ENCODE assay signal across 8 mouse cellular contexts in the genomic region with DNA sequence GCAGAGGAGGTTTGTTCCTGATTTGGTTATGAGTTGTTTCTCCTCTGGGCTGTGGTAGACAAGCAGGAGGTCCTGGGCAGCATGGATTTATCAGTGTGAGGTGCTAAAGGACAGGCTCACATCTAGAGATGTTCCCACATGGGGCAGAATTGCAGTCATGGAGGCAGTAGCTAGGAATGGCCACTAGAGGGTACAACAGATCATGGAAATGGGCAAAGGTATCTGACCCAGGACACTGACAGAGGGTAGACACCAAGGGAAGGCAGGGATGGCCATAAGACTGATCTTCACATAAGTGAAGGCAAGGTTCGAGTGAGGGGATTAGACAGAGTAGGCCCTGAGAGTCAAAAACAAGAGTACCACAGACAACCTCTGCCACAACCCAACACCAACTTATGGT. TPM values are rescaled to one million over a fixed set of nuclear protein-coding genes. Genes with fewer than 3 reads are reported as not detected.
DNase-seq lines count a peak whose midpoint lies in the region; ATAC-seq and TF ChIP-seq lines count a peak whose summit lies in the region.

No protein-coding gene starts in this region.

- H3K4me1 ChIP-seq in heart, adult 2 months (ENCODE audit: control insufficient read depth, insufficient read depth, low read length) = no peaks in the 10 kb centered on the region
- H3K4me1 ChIP-seq in heart, embryonic 10.5 days = no peaks in the 10 kb centered on the region

- no peaks in the 10 kb centered on the region for H3K79me2 ChIP-seq in heart, adult 2 months (replicated peaks; ENCODE audit: control insufficient read depth, insufficient read depth, low read length)

- ATAC-seq in activated CD4-positive, CD25-positive, alpha-beta regulatory T cell, adult 4 months = peak; percentile 66
- peak; percentile 94 for ATAC-seq in common myeloid progenitor, adult 5-6 weeks (replicated peaks; ENCODE audit: low read depth, poor library complexity, severe bottlenecking)

- H3K9ac ChIP-seq in heart, adult 2 months (ENCODE audit: low read depth, low read length) = no peak overlapping the region

- TF ChIP-seq CTCF in heart, adult 2 months (IDR thresholded peaks at IDR 0.05) = peak; percentile 91

- 0 out of 2 replicates have a peak, but pooled peaks have one; percentile 53 for TF ChIP-seq EP300 in heart, adult 2 months (IDR thresholded peaks at IDR 0.05; ENCODE audit: insufficient read depth, low read depth, low read length)

- TF ChIP-seq POLR2A in heart, adult 2 months (IDR thresholded peaks at IDR 0.05; ENCODE audit: insufficient read depth, low read depth, low read length) = no peak

- DNase-seq in heart, adult 2 months = peak; percentile 32 to 37
- DNase-seq in heart, embryonic 10.5 days (ENCODE audit: low spot score) = no peak
- DNase-seq in heart, postnatal 36 days = peak; percentile 45 to 48
- DNase-seq in layer of hippocampus, adult 11-12 months (ENCODE audit: low spot score) = peak; percentile 68
- peak; percentile 60 for DNase-seq in lung, postnatal 14 days
- peak; percentile 67 for DNase-seq in splenic B cell, adult 2 months (ENCODE audit: low read depth, low spot score)

- no peaks in the 10 kb centered on the region for H3K27me3 ChIP-seq in heart, adult 2 months (ENCODE audit: control insufficient read depth, insufficient read depth, low read length)
- no peaks in the 10 kb centered on the region for H3K27me3 ChIP-seq in heart, embryonic 10.5 days (ENCODE audit: insufficient read depth, poor library complexity, severe bottlenecking)
- no peaks in the 10 kb centered on the region for H3K27me3 ChIP-seq in splenic B cell, adult 2 months (ENCODE audit: control insufficient read depth, insufficient read depth, low read length, poor library complexity, severe bottlenecking)

- H3K4me3 ChIP-seq in heart, adult 2 months = no peak overlapping the region
- no peak overlapping the region for H3K4me3 ChIP-seq in heart, embryonic 10.5 days

- H3K27ac ChIP-seq in heart, adult 2 months = no peak overlapping the region
- H3K27ac ChIP-seq in heart, embryonic 10.5 days = no peak overlapping the region

- 31% methylated on average over 1 of the region's 1 CpGs for WGBS in heart, adult 2 months
- WGBS in heart, embryonic 10.5 days = 50% methylated on average over 1 of the region's 1 CpGs

- intact Hi-C loops in heart, adult 2 months (cut with DNase I) = loop anchor here (1.0 to 5.0 kb wide), 2 partner anchors 225 to 300 kb away; no protein-coding TSS in a partner anchor
- intact Hi-C loops in heart, postnatal 36 days (cut with DNase I) = loop anchor here (1.0 to 5.0 kb wide), 3 partner anchors 150 to 300 kb away; no protein-coding TSS in a partner anchor

- no peaks in the 10 kb centered on the region for H3K9me3 ChIP-seq in heart, embryonic 10.5 days

- H3K36me3 ChIP-seq in heart, adult 2 months (ENCODE audit: control insufficient read depth, insufficient read depth, low read length) = no peaks in the 10 kb centered on the region
- H3K36me3 ChIP-seq in heart, embryonic 10.5 days = peaks cover 25% of the 10 kb centered on the region
- no peaks in the 10 kb centered on the region; the same call in 1 of the 2 replicates for H3K36me3 ChIP-seq in splenic B cell, adult 2 months (ENCODE audit: control insufficient read depth, insufficient read depth, low read length, poor library complexity, severe bottlenecking)

RNA-seq across cellular contexts. Expression of a gene that starts 7.1 kb away (rescaled TPM):
- total RNA-seq in heart, adult 2 months (2021) = 1,000 to 10,000 TPM in 1 of 2 experiments, 100 to 1,000 TPM in 1; 914 to 1,090 TPM
- 320 TPM in 2 replicates for polyA plus RNA-seq in heart, adult 2 months (2012; rRNA removed)
- 521 and 675 TPM in 2 replicates for polyA plus RNA-seq in heart, embryonic 10.5 days (2016; fragmentation: Nextera tagmentation; extraction: Ambion mirVana)
- polyA plus RNA-seq in activated CD4-positive, CD25-positive, alpha-beta regulatory T cell, adult 4 months (2017; shearing (Covaris generic)) = 100 to 1,000 TPM; 209 to 291 TPM
- 186 and 241 TPM in 2 replicates for total RNA-seq in common myeloid progenitor, adult 5-6 weeks (2017)
- total RNA-seq in heart, postnatal 36 days (2021) = 1,000 to 10,000 TPM; 1,119 to 1,132 TPM

RNA-seq across cellular contexts. Expression of a gene that starts 21.5 kb away (rescaled TPM):
- 1 to 10 TPM; 1.1 to 1.7 TPM for total RNA-seq in heart, adult 2 months (2021)
- 4.5 and 5.3 TPM in 2 replicates for polyA plus RNA-seq in heart, adult 2 months (2012; rRNA removed)
- 0.09 and 0.34 TPM in 2 replicates for polyA plus RNA-seq in heart, embryonic 10.5 days (2016; fragmentation: Nextera tagmentation; extraction: Ambion mirVana)
- polyA plus RNA-seq in activated CD4-positive, CD25-positive, alpha-beta regulatory T cell, adult 4 months (2017; shearing (Covaris generic)) = not detected
- 0.46 TPM in 1 of 2 replicates, not detected in the other for total RNA-seq in common myeloid progenitor, adult 5-6 weeks (2017)
- total RNA-seq in heart, postnatal 36 days (2021) = 1 to 10 TPM; 1.6 to 2.0 TPM

RNA-seq across cellular contexts. Expression of a gene that starts 33.8 kb away (rescaled TPM):
- total RNA-seq in heart, adult 2 months (2021) = 10 to 100 TPM; 31.2 to 32.7 TPM
- 7.5 and 14.8 TPM in 2 replicates for polyA plus RNA-seq in heart, adult 2 months (2012; rRNA removed)
- polyA plus RNA-seq in heart, embryonic 10.5 days (2016; fragmentation: Nextera tagmentation; extraction: Ambion mirVana) = 19.9 and 21.3 TPM in 2 replicates
- 1 to 10 TPM; 3.4 to 4.2 TPM for polyA plus RNA-seq in activated CD4-positive, CD25-positive, alpha-beta regulatory T cell, adult 4 months (2017; shearing (Covaris generic))
- 13.0 and 16.1 TPM in 2 replicates for total RNA-seq in common myeloid progenitor, adult 5-6 weeks (2017)
- 10 to 100 TPM; 27.2 to 30.8 TPM for total RNA-seq in heart, postnatal 36 days (2021)

RNA-seq across cellular contexts. Expression of a gene that starts 39.0 kb away (rescaled TPM):
- total RNA-seq in heart, adult 2 months (2021) = not detected
- not detected in 2 replicates for polyA plus RNA-seq in heart, adult 2 months (2012; rRNA removed)
- polyA plus RNA-seq in heart, embryonic 10.5 days (2016; fragmentation: Nextera tagmentation; extraction: Ambion mirVana) = 0.40 TPM in 1 of 2 replicates, not detected in the other
- 1 to 10 TPM in 1 of 2 experiments, under 1 TPM in 1; 0.61 to 1.2 TPM for polyA plus RNA-seq in activated CD4-positive, CD25-positive, alpha-beta regulatory T cell, adult 4 months (2017; shearing (Covaris generic))
- total RNA-seq in common myeloid progenitor, adult 5-6 weeks (2017) = not detected in 2 replicates
- total RNA-seq in heart, postnatal 36 days (2021) = not detected

RNA-seq across cellular contexts. Expression of a gene that starts 59.5 kb away (rescaled TPM):
- 1 to 10 TPM; 1.3 to 2.0 TPM for total RNA-seq in heart, adult 2 months (2021)
- polyA plus RNA-seq in heart, adult 2 months (2012; rRNA removed) = 0.67 and 1.0 TPM in 2 replicates
- polyA plus RNA-seq in heart, embryonic 10.5 days (2016; fragmentation: Nextera tagmentation; extraction: Ambion mirVana) = 0.06 TPM in 1 of 2 replicates, not detected in the other
- polyA plus RNA-seq in activated CD4-positive, CD25-positive, alpha-beta regulatory T cell, adult 4 months (2017; shearing (Covaris generic)) = not detected
- 0.14 TPM in 1 of 2 replicates, not detected in the other for total RNA-seq in common myeloid progenitor, adult 5-6 weeks (2017)
- total RNA-seq in heart, postnatal 36 days (2021) = under 1 TPM; 0.78 to 0.81 TPM
